19 mouse cellular contexts compared by ENCODE assay signal in genomic region chr14:118642140-118642539, GRCm38 (mm10).
DNase-seq lines count a peak whose midpoint lies in the region; ATAC-seq lines count a peak whose summit lies in the region.
"Had no signal": no experiment of that assay in that cellular context is flagged by ENCODE, and none has a peak within 500 bp of the region (broad histone marks: within the 10 kb centered on the region; RNA-seq: fewer than 3 reads in every experiment).

No protein-coding gene starts in this region.

- intact Hi-C loops in left cerebral cortex, postnatal 14 days (cut with DNase I), result no loop called here

- peaks cover 11% of the 10 kb centered on the region; the same call in 1 of the 2 replicates for H3K4me1 ChIP-seq in kidney, embryonic 15.5 days
- H3K4me1 ChIP-seq: embryonic facial prominence, embryonic 12.5 days; hindbrain, embryonic 15.5 days; limb, embryonic 13.5 days had no signal

- WGBS in kidney, embryonic 15.5 days, result 67% methylated on average over 8 of the region's 8 CpGs

- no peaks in the 10 kb centered on the region for H3K9me3 ChIP-seq in kidney, embryonic 15.5 days (replicated peaks)
- H3K9me3 ChIP-seq: embryonic facial prominence, embryonic 12.5 days; forebrain, embryonic 12.5 days; hindbrain, embryonic 15.5 days; limb, embryonic 13.5 days had no signal

- H3K27me3 ChIP-seq in kidney, embryonic 15.5 days, result no peaks in the 10 kb centered on the region
- H3K27me3 ChIP-seq: embryonic facial prominence, embryonic 12.5 days; hindbrain, embryonic 15.5 days; limb, embryonic 13.5 days had no signal

- H3K4me3 ChIP-seq in kidney, embryonic 15.5 days (replicated peaks), result no peak overlapping the region
- H3K4me3 ChIP-seq: embryonic facial prominence, embryonic 12.5 days; forebrain, embryonic 12.5 days; hindbrain, embryonic 15.5 days; limb, embryonic 13.5 days; myocyte had no signal

- ATAC-seq in kidney, embryonic 15.5 days (replicated peaks; ENCODE audit: low FRiP score), result 0 out of 2 replicates have a peak, but pooled peaks have one; percentile 70
- ATAC-seq in megakaryocyte progenitor cell, adult 5-6 weeks (replicated peaks; ENCODE audit: poor library complexity), result peak; percentile 72
- no peak for ATAC-seq in cerebellum, adult (ENCODE audit: insufficient number of reproducible peaks, low FRiP score, low TSS enrichment)

- no peak overlapping the region for H3K4me2 ChIP-seq in kidney, embryonic 15.5 days
- H3K4me2 ChIP-seq: embryonic facial prominence, embryonic 12.5 days; forebrain, embryonic 12.5 days; hindbrain, embryonic 15.5 days; limb, embryonic 13.5 days had no signal

- no peak overlapping the region for H3K9ac ChIP-seq in kidney, embryonic 15.5 days
- H3K9ac ChIP-seq: embryonic facial prominence, embryonic 12.5 days; forebrain, embryonic 12.5 days; hindbrain, embryonic 15.5 days; limb, embryonic 13.5 days had no signal

- peak overlapping the region; percentile 51 for H3K27ac ChIP-seq in kidney, embryonic 15.5 days
- H3K27ac ChIP-seq: embryonic facial prominence, embryonic 12.5 days; forebrain, embryonic 12.5 days; hindbrain, embryonic 15.5 days; limb, embryonic 13.5 days had no signal

- DNase-seq in kidney, adult 9 months, result no peak
- DNase-seq in c-Kit-positive CD71-positive TER-119-negative erythroid progenitor cells, embryonic 14.5 days (ENCODE audit: low read depth), result peak; percentile 57
- DNase-seq in liver, result peak; percentile 75
- DNase-seq in ovary, postnatal 10 days (ENCODE audit: low spot score), result no peak
- DNase-seq in left cerebral cortex, postnatal 14 days (ENCODE audit: low spot score in 2 of 2), result no peak
- DNase-seq: adrenal gland, postnatal 10 days; cerebellum, postnatal 36 days; heart, adult 11 months; heart, postnatal 10 days; kidney, adult 2 months; thymus, adult 2 months had no signal

- H3K36me3 ChIP-seq in kidney, embryonic 15.5 days, result no peaks in the 10 kb centered on the region
- H3K36me3 ChIP-seq: embryonic facial prominence, embryonic 12.5 days; forebrain, embryonic 12.5 days; hindbrain, embryonic 15.5 days; limb, embryonic 13.5 days had no signal

Comparison
In these comparisons a context has a peak if more than half of its experiments do, and no peak if none do; other contexts are left out.
1. DNase-seq: peak in c-Kit-positive CD71-positive TER-119-negative erythroid progenitor cells, embryonic 14.5 days (single experiment) and liver (single experiment); none in kidney, adult 9 months (single experiment), ovary, postnatal 10 days (single experiment) and left cerebral cortex, postnatal 14 days (0 of 2).